Mouse (Mus musculus): ENCODE results near the gene Cenpo. TPM values are rescaled to one million over a fixed set of nuclear protein-coding genes. Genes with fewer than 3 reads are reported as not detected.

The Cenpo gene
- polyA plus RNA-seq, 1 experiment from 2014 or later: 9.8 TPM

- 96% methylated on average over 11 of the region's 11 CpGs for WGBS
- no peak for ATAC-seq (replicated peaks; ENCODE audit: extremely low read depth, insufficient read depth, low FRiP score)
Measured at GRCm38 (mm10) chr12:4206106-4206505, 28.0 kb downstream of the Cenpo start.

GRCm38 (mm10) chr12:4202206-4202605 is 31.9 kb downstream of the Cenpo start:
- H3K4me2 ChIP-seq (ENCODE audit: low read depth, low read length): no peak overlapping the region
- 83% methylated on average over 4 of the region's 4 CpGs for WGBS
- no peaks in the 10 kb centered on the region for H3K4me1 ChIP-seq (ENCODE audit: control insufficient read depth, insufficient read depth, low read length)
- no peaks in the 10 kb centered on the region for H3K9me3 ChIP-seq (replicated peaks; ENCODE audit: control insufficient read depth, low read length)
- no peak overlapping the region for H3K27ac ChIP-seq (ENCODE audit: low read length)
- no peaks in the 10 kb centered on the region for H3K27me3 ChIP-seq (ENCODE audit: control insufficient read depth, insufficient read depth, low read length)
- no peak overlapping the region for H3K9ac ChIP-seq (ENCODE audit: low read length)
- no peak overlapping the region for H3K4me3 ChIP-seq (ENCODE audit: low read length)
- no peaks in the 10 kb centered on the region; the same call in 1 of the 2 replicates for H3K36me3 ChIP-seq (ENCODE audit: control insufficient read depth, insufficient read depth)
- ATAC-seq (replicated peaks; ENCODE audit: extremely low read depth, insufficient read depth, low FRiP score): no peak

More at GRCm38 (mm10) chr12:4206106-4206505, 28.0 kb downstream of the Cenpo start:
- no peaks in the 10 kb centered on the region for H3K9me3 ChIP-seq (replicated peaks; ENCODE audit: control insufficient read depth, low read length)
- H3K4me3 ChIP-seq (ENCODE audit: low read length): no peak overlapping the region
- H3K9ac ChIP-seq (ENCODE audit: low read length): no peak overlapping the region
- no peak overlapping the region for H3K27ac ChIP-seq (ENCODE audit: low read length)
- H3K36me3 ChIP-seq (ENCODE audit: control insufficient read depth, insufficient read depth): peaks cover 8% of the 10 kb centered on the region; the same call in 1 of the 2 replicates
- H3K27me3 ChIP-seq (ENCODE audit: control insufficient read depth, insufficient read depth, low read length): no peaks in the 10 kb centered on the region
- H3K4me2 ChIP-seq (ENCODE audit: low read depth, low read length): no peak overlapping the region
- H3K4me1 ChIP-seq (ENCODE audit: control insufficient read depth, insufficient read depth, low read length): no peaks in the 10 kb centered on the region

GRCm38 (mm10) chr12:4201454-4202200 is 32.5 kb downstream of the Cenpo start:
- H3K27ac ChIP-seq (ENCODE audit: low read length): no peak overlapping the region
- no peak; the same call in 1 of the 2 replicates for ATAC-seq (replicated peaks; ENCODE audit: extremely low read depth, insufficient read depth, low FRiP score)
- H3K36me3 ChIP-seq (ENCODE audit: control insufficient read depth, insufficient read depth): no peaks in the 10 kb centered on the region
- H3K9me3 ChIP-seq (replicated peaks; ENCODE audit: control insufficient read depth, low read length): no peaks in the 10 kb centered on the region
- no peak overlapping the region for H3K4me2 ChIP-seq (ENCODE audit: low read depth, low read length)
- no peaks in the 10 kb centered on the region for H3K27me3 ChIP-seq (ENCODE audit: control insufficient read depth, insufficient read depth, low read length)
- H3K4me1 ChIP-seq (ENCODE audit: control insufficient read depth, insufficient read depth, low read length): no peaks in the 10 kb centered on the region
- 85% methylated on average over 13 of the region's 13 CpGs for WGBS
- H3K4me3 ChIP-seq (ENCODE audit: low read length): no peak overlapping the region
- no peak overlapping the region for H3K9ac ChIP-seq (ENCODE audit: low read length)

DNA sequence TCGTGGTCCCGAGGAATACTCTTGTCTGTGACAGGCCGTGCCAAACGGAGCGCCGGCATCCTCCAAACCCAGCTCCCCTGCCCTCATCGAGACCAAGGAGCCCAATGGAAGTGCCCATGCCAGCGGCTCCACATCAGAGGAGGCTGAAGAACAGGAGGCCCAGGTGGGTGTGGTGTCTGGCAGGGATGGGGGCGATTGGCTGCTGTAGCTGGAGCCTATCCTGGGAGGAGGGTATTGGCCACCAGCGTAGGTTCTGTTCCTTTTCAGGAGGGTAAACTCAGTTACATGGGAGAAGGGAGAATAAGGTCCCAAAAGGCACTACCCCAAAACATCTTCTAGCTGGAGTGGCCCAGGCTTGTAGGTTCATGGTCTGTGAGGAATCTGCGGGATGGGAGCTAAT is 34.8 kb downstream of the Cenpo start:
- H3K36me3 ChIP-seq (ENCODE audit: control insufficient read depth, insufficient read depth): no peaks in the 10 kb centered on the region
- no peak overlapping the region for H3K27ac ChIP-seq (ENCODE audit: low read length)
- H3K27me3 ChIP-seq (ENCODE audit: control insufficient read depth, insufficient read depth, low read length): no peaks in the 10 kb centered on the region
- H3K4me1 ChIP-seq (ENCODE audit: control insufficient read depth, insufficient read depth, low read length): no peaks in the 10 kb centered on the region
- H3K9me3 ChIP-seq (replicated peaks; ENCODE audit: control insufficient read depth, low read length): no peaks in the 10 kb centered on the region
- H3K4me2 ChIP-seq (ENCODE audit: low read depth, low read length): no peak overlapping the region
- WGBS: 93% methylated on average over 11 of the region's 11 CpGs
- no peak overlapping the region for H3K9ac ChIP-seq (ENCODE audit: low read length)
- no peak overlapping the region for H3K4me3 ChIP-seq (ENCODE audit: low read length)
- no peak for ATAC-seq (replicated peaks; ENCODE audit: extremely low read depth, insufficient read depth, low FRiP score)

- ATAC-seq (replicated peaks; ENCODE audit: extremely low read depth, insufficient read depth, low FRiP score): no peak
- WGBS: 74% methylated on average over 4 of the region's 4 CpGs
- H3K4me3 ChIP-seq (ENCODE audit: low read length): no peak overlapping the region
- no peak overlapping the region for H3K9ac ChIP-seq (ENCODE audit: low read length)
- H3K36me3 ChIP-seq (ENCODE audit: control insufficient read depth, insufficient read depth): no peaks in the 10 kb centered on the region
- no peak overlapping the region for H3K4me2 ChIP-seq (ENCODE audit: low read depth, low read length)
- H3K9me3 ChIP-seq (replicated peaks; ENCODE audit: control insufficient read depth, low read length): no peaks in the 10 kb centered on the region
- peaks cover under 1% of the 10 kb centered on the region; the same call in 1 of the 2 replicates for H3K4me1 ChIP-seq (ENCODE audit: control insufficient read depth, insufficient read depth, low read length)
- H3K27ac ChIP-seq (ENCODE audit: low read length): no peak overlapping the region
- H3K27me3 ChIP-seq (ENCODE audit: control insufficient read depth, insufficient read depth, low read length): no peaks in the 10 kb centered on the region
Measured at GRCm38 (mm10) chr12:4198702-4199101, 35.4 kb downstream of the Cenpo start.

DNA sequence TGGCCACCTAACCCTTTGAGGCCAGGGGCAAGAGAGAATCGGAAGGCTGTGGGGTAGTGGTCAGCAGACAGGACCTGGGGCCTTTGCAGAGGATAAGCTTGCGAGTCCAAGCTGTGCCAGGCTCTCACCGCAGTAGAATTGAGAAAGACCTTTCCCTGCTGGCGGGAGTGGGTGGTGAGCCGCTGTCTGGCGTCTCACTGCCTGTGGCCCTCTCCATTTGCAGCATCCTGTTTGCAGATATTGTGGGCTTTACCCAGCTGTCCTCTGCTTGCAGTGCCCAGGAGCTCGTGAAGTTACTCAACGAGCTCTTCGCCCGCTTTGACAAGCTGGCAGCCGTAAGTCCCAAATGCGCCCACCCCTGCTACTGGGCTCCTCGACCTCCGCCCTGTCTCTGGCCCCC is 39.5 kb downstream of the Cenpo start:
- no peak overlapping the region for H3K9ac ChIP-seq (ENCODE audit: low read length)
- whole genome bisulfite sequencing: 90% methylated on average over 14 of the region's 14 CpGs
- no peak for ATAC-seq (replicated peaks; ENCODE audit: extremely low read depth, insufficient read depth, low FRiP score)

GRCm38 (mm10) chr12:4193025-4193740 is 40.9 kb downstream of the Cenpo start:
- no peak overlapping the region for H3K4me3 ChIP-seq (ENCODE audit: low read length)
- peaks cover 18% of the 10 kb centered on the region for H3K4me1 ChIP-seq (ENCODE audit: control insufficient read depth, insufficient read depth, low read length)
- no peak for ATAC-seq (replicated peaks; ENCODE audit: extremely low read depth, insufficient read depth, low FRiP score)
- H3K9ac ChIP-seq (ENCODE audit: low read length): no peak overlapping the region
- 44% methylated on average over 10 of the region's 10 CpGs for WGBS
- H3K36me3 ChIP-seq (ENCODE audit: control insufficient read depth, insufficient read depth): no peaks in the 10 kb centered on the region
- no peaks in the 10 kb centered on the region for H3K27me3 ChIP-seq (ENCODE audit: control insufficient read depth, insufficient read depth, low read length)
- no peak overlapping the region for H3K27ac ChIP-seq (ENCODE audit: low read length)
- H3K9me3 ChIP-seq (replicated peaks; ENCODE audit: control insufficient read depth, low read length): no peaks in the 10 kb centered on the region
- H3K4me2 ChIP-seq (ENCODE audit: low read depth, low read length): no peak overlapping the region

More for the DNA sequence above, 39.5 kb downstream of the Cenpo start:
- H3K27ac ChIP-seq (ENCODE audit: low read length): no peak overlapping the region
- no peaks in the 10 kb centered on the region for H3K9me3 ChIP-seq (replicated peaks; ENCODE audit: control insufficient read depth, low read length)
- H3K4me3 ChIP-seq (ENCODE audit: low read length): no peak overlapping the region
- H3K27me3 ChIP-seq (ENCODE audit: control insufficient read depth, insufficient read depth, low read length): no peaks in the 10 kb centered on the region
- H3K36me3 ChIP-seq (ENCODE audit: control insufficient read depth, insufficient read depth): no peaks in the 10 kb centered on the region
- H3K4me1 ChIP-seq (ENCODE audit: control insufficient read depth, insufficient read depth, low read length): peaks cover 15% of the 10 kb centered on the region
- H3K4me2 ChIP-seq (ENCODE audit: low read depth, low read length): no peak overlapping the region

DNA sequence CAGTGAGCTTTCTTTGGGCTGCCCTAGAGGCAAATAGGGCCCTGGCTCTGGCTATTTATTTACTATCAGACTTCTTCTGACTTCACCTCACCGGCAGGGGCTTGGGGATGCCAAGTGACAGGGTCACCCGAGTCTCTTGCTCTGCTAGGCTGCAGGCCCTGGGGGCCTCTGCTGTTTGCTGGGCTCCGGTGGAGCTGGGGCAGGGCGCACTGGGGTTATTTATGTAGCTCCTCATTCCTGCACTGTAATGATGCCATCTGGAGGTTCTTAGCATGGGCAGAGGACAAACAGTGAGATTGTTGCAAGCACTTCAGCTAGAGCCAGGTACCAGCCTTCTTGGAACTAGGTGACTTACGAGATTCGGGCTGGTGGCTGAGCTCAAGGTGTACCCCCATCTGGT is 41.6 kb downstream of the Cenpo start:
- WGBS: 71% methylated on average over 6 of the region's 6 CpGs
- H3K4me2 ChIP-seq (ENCODE audit: low read depth, low read length): no peak overlapping the region
- H3K4me1 ChIP-seq (ENCODE audit: control insufficient read depth, insufficient read depth, low read length): peaks cover 20% of the 10 kb centered on the region

DNA sequence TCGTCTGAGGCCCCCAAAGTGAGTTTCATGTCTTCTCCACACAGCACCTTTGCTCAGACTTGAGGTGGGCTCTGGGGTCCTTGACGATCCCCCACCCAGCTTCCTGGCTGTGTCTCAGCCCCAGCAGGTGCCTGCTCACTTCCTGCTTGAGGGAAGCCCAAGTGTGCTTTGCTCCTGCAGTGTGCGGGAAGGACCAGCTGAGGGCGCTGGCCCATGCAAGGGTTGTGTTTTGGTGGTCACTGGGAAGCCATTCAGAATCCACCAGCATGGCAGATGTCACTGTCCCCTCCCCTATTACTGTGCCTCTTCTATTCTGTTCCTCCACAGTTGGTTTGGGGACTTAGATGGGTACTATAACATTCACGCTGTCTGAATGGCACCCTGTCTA is 45.0 kb downstream of the Cenpo start:
- no peaks in the 10 kb centered on the region for H3K36me3 ChIP-seq (ENCODE audit: control insufficient read depth, insufficient read depth)
- H3K9ac ChIP-seq (ENCODE audit: low read length): no peak overlapping the region
- H3K27ac ChIP-seq (ENCODE audit: low read length): no peak overlapping the region
- no peaks in the 10 kb centered on the region for H3K9me3 ChIP-seq (replicated peaks; ENCODE audit: control insufficient read depth, low read length)
- ATAC-seq (replicated peaks; ENCODE audit: extremely low read depth, insufficient read depth, low FRiP score): no peak
- H3K4me3 ChIP-seq (ENCODE audit: low read length): no peak overlapping the region
- peaks cover 20% of the 10 kb centered on the region for H3K4me1 ChIP-seq (ENCODE audit: control insufficient read depth, insufficient read depth, low read length)
- no peaks in the 10 kb centered on the region for H3K27me3 ChIP-seq (ENCODE audit: control insufficient read depth, insufficient read depth, low read length)
- 59% methylated on average over 5 of the region's 5 CpGs for WGBS
- H3K4me2 ChIP-seq (ENCODE audit: low read depth, low read length): no peak overlapping the region

More for the DNA sequence above, 41.6 kb downstream of the Cenpo start:
- H3K36me3 ChIP-seq (ENCODE audit: control insufficient read depth, insufficient read depth): no peaks in the 10 kb centered on the region
- no peak overlapping the region for H3K27ac ChIP-seq (ENCODE audit: low read length)
- H3K9ac ChIP-seq (ENCODE audit: low read length): no peak overlapping the region
- no peaks in the 10 kb centered on the region for H3K9me3 ChIP-seq (replicated peaks; ENCODE audit: control insufficient read depth, low read length)
- no peak overlapping the region for H3K4me3 ChIP-seq (ENCODE audit: low read length)
- no peak for ATAC-seq (replicated peaks; ENCODE audit: extremely low read depth, insufficient read depth, low FRiP score)
- no peaks in the 10 kb centered on the region for H3K27me3 ChIP-seq (ENCODE audit: control insufficient read depth, insufficient read depth, low read length)
